Mouse (Mus musculus) monocyte, adult 5-6 weeks (primary cell): ENCODE data around the gene Map3k20. TPM values are rescaled to one million over a fixed set of nuclear protein-coding genes. Genes with fewer than 3 reads are reported as not detected.

Source experiments
- ATAC-seq: fragments of 153-309, 156-312 bp; replicated peaks from 2 replicates; pipeline ENCODE4 v1.8.0; 2017; ENCODE audit warnings: mild to moderate bottlenecking; ENCODE audit not compliant: low TSS enrichment, insufficient number of reproducible peaks, severe bottlenecking, poor library complexity, low FRiP score
- total RNA-seq: library from RNA; stranded (forward); fragments of 200-1000, 200-491, 200-594 nt; gene quantifications from 3 replicates; pipeline ENCODE4 v1.2.3, GENCODE M21; 2017

Gene Map3k20
- total RNA-seq, result 10.5 to 11.9 TPM (median 11.2 TPM) in 3 replicates

DNA sequence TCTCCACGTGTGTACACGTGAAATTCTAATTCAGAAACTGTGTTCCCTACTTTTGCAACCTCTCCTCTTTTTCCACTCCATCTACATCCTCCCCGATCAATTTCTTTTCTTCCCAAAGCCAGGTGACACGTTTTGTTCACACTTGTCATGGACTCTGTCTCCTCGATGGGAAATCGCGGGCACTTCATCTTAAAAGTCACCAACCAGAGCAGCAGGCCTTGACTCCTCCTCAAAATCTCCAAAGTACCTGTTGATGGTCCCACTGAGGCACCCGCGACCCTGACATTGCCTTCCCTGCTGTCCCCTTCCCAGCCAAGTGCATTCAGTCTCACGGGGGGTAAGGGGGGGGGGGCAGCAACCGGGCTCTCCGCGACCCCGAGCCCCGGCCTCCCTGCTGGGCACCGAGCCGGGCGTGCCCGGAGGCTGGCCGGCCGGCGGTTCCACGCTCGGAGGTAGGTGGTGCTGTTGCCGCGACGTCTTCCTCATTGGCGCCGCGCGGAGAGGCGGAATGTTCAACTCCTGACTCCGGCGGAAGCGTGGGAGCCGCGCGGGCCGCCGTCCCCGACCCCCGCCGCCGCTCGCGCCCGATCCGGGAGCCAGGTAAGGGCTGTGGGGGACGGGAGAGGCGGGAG lies at the start of gene Map3k20:
Map3k20 (plus strand) TSS at position 382 of the 632 bp plus-strand sequence.
- peak; percentile 68 for ATAC-seq

DNA sequence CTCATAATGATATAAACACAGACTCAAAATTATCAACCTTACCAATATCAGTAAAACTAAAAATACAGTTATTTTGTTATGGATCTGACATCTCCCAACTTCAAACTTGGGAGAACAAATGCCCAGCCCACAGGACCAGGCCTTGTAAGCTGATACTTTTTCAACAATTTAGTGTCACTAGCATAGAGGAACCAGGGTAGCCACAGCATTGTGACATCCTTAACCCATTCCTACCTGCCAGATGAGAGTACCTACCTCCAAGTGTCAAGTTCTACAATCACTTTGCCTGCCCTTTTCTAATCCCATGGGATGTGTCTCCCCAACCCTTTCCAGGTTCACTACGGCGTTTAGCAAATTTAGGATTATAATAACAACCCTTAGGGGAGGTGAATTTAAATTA lies 47.0 kb upstream of the Map3k20 start:
- ATAC-seq, result peak; percentile 48; the same call in 1 of the 2 replicates

DNA sequence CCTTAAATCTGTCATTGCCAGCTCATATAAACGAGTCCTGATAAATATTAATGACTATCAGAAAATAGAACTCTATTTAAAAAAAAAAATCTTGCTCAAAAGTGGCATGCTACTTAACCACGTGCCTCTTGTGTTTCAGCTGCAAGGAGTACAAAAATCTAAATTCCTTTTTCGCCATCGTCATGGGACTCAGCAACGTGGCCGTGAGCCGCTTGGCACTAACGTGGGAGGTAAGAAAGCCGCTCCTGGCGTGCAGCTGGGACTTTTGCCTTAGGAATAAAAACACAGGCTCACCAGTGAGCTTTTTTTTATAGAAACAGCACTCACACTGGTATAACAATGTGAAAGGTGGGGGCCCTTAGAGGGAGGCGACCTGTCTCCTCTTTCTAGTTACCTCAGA lies 46.5 kb upstream of the Map3k20 start:
- ATAC-seq, result no peak

DNA sequence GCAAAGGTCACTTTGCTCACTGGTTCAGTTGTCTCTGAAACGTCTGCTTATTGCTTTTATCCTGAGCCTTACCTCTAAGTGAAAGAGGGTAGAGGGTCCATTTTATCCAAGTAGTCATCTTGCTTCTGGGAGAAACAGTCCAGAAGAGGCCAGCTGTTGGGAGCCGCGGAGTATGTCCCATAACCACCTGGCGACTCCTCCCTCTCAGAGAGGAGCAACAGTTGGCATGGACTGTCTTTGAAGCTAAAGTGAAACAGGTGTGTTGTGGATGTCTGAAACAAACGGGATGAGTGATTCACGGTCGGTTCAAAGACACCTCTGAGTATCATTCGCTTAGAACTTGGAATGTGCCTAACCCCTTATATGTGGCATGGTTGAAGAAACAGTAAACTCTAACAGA lies 46.0 kb upstream of the Map3k20 start:
- no peak for ATAC-seq

DNA sequence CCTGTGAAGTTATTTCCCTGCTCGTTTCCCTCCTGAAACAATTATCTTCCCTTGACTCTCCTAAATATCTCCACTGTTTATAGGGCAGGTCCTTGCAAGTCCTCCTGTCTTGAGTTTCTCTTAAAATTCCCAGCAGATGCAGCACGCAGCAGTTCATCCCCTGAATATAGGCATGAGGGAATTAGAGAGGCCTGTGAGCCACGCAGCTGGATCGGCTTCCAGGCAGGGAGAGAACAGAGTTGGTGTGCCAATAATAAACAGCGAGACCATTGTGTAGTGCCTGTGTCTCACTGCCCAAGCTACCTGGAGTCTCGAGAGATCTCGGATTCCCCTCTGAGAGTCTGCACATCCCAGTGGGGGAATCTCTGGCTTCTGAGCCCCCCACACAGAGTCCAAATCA lies 45.4 kb upstream of the Map3k20 start:
- ATAC-seq, result no peak

DNA sequence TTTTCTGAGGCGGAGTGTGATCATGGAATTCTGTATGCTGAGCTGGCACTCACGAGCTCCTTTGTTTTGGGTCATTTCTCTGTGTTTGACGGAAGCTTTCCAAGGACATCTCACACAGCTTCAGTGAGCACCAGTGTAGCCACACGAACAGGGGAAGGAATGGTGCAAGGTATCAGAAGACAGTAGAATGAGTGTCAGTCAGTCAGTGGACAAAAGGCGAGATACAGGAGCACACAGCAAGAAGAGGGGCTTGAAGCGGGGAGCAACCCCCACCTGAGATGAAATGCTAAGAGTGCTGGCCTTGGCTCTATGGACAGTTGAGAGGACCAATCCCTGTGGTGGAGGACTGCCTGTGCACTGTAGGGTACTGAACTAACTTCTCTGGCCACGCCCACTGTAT lies 44.7 kb upstream of the Map3k20 start:
- no peak for ATAC-seq

DNA sequence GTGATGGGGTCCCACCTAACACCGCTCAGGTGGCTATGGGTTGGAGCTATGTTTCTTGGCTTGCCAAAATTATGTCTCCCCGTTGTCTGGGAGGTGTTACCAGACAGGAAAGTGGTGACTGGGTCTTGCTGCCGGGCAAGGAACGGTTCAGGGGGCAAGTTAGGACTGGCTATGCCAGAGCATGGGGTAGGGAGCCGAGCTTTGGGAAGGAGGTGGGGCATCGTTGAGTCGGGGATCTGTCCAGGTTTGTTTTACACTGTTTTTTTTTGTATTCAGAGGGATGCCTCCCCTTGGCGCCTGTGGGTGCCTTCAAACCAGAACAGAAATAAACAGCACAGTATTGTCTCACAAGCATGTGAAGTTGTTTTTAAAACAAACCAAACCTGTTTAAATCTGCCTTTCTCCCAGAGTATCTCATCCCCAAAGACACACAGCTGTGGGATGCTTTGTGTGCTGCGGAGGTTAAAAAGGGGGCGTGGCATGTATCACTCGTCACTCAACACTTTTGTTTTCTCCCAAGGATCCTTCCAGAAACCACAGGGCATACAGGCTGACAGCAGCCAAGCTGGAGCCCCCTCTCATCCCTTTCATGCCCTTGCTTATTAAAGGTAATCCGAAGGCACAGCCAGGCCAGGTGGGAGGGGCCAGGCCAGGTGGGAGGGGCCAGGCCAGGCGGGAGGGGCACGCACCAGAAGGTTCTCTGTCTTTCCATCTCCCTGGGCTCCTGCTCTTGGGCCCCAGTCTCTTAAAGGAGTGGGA lies 43.5 kb upstream of the Map3k20 start:
- no peak for ATAC-seq

DNA sequence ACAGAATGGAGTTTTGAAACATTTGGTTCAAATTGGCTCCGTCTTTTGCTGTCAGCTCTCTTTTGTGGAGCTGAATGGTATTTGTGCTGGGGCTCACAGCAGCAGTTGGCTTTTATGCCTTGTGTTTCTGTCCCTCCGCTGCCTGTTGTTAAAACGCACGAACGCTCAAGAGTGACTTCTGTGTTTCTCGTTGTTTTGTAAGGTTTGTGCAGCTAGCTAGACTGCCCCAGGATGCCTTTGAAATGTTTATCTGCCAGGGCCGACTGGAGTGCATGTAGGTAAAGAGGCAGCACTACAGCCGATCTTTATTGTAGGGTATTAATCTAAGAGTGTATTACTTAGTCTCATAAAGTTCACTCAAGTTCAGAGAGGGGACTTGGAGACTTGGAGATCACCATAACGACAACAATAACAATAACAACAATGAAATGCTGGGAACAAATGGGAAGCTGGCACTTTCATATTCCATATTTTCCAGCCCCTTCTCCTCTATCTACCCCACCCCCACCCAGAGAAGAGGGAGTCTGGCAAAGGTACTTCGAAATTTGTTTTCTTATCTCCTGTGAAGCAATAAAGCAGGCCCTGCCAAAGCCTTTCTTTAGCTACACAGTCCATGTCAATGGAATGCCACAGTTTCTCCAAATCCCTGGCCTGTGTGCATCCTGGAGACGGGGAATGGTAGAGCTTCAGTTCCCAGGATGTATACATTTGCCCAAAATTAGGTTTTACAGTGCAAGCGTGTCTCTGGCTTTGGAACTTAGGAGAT lies 42.3 kb upstream of the Map3k20 start:
- ATAC-seq, result no peak

DNA sequence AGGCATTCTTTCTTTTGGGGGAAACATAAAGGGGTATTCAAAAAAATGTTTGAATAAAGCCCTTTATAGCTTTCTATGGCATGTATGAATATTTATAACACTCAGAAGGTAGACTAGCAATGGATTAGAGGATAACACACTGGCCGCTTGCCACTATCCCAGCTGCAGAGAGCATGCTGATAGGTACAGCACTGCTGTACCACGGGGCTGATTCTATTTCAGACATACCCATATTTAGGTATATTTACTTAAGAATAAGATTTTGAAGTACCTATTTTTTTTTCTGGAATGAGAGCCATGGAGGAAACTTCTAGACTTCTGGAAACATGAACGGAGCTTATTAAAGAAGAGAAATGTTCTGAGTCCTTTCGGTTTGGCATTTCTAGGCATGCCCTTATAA lies 39.8 kb upstream of the Map3k20 start:
- ATAC-seq, result no peak

DNA sequence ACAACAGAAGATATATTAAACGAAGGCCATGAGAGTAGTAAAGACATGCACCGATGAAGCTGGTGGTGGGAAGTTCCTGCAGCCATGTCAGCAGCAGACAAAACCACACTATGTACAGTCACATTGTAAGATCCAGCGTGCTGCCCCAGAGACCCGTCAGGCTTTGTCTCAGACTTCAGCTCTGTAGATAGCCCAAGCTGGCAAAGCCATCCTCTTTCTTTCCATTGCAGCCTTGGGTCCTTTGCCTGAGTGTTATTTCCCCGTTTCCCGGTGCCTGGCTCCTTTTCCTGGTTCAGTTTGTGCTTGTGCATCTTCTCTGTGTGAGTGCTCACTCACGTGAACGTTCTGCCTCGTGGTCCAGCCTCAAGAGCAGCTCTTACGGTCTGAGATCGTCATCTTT lies 39.1 kb upstream of the Map3k20 start:
- ATAC-seq, result no peak

DNA sequence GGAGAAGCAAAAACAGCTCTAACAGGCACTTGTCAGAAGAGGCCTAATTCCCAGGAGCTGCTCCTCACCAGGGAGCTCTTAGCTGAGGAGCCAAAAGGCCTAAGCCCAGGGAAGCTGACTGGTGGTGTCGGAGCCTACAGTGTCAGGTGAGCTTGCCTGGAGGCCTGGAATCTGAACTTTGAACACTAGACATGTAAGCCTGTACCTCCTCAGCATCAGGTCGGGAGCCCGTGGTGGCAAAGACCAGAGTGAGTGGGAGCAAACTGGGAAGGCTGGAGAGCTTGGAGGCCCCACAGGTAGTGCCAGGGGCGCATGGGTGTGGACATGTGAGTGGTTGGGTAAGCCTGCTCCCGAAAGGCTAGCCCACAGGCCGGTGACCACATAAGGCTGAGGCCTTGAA lies 37.6 kb upstream of the Map3k20 start:
- ATAC-seq, result no peak

DNA sequence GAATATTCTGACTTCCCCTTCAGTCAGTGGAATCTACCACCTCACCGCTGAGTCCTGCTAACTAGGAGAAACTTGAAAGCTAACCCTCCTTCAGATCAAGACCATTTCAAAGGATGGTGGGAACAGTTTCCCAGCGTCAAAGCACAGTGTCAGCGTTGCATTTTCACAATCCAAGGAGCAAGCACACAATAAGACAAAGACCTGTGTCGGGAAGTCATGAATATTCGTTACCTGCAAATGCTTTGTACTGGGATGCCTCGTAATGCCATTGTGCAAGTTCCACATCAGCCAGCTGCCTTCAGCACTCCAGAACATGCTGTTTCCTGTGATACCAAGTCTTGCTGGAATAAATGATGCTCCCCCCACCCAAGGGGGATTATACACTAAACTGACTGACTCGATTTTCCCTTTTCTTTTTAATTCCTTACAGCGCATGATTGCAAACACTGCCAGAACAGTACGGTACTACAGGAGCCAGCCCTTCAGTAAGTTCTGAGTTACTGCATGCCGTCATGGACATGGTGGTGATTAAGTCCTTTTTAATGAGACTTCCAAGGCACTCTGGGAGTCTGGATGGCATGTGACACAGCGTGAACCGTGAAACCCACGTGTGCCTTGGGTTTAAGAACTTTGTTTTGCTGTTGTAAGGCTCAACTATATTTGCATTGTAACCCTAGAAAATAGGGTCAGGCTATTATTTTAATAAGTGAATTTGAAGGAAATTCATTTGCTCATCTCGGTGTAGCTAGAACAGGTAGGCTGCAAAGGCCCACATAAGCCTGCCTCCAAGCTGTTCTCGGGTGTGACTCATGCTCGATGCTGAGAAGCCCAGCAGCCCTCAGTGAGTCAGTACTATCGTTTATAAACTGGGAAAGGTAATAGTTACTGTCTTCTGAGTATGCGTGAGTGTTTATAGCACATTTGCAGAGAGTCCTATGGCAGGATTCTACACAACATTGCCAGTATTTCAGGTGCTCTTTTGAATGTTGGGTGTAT lies 32.6 kb upstream of the Map3k20 start:
- ATAC-seq, result no peak

DNA sequence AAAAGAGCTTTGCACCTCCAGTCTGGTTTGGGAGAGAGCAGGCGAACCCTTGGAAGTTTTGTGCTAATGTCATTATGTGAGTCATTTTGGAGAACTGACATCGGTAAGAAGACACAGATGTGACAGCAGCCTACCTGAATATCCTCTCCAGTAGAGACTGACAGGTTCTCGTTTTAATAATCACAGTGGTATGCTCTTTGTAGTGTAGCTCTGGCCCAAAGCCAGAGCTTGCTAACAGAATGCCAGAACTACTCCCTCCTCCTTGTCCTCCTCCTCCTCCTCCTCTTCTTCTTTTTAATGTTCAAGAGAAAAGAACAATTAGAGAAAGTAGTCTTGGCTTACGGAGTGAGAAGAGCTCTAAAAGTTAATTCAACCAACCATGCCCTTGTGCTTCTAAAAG lies 31.6 kb upstream of the Map3k20 start:
- ATAC-seq, result no peak

DNA sequence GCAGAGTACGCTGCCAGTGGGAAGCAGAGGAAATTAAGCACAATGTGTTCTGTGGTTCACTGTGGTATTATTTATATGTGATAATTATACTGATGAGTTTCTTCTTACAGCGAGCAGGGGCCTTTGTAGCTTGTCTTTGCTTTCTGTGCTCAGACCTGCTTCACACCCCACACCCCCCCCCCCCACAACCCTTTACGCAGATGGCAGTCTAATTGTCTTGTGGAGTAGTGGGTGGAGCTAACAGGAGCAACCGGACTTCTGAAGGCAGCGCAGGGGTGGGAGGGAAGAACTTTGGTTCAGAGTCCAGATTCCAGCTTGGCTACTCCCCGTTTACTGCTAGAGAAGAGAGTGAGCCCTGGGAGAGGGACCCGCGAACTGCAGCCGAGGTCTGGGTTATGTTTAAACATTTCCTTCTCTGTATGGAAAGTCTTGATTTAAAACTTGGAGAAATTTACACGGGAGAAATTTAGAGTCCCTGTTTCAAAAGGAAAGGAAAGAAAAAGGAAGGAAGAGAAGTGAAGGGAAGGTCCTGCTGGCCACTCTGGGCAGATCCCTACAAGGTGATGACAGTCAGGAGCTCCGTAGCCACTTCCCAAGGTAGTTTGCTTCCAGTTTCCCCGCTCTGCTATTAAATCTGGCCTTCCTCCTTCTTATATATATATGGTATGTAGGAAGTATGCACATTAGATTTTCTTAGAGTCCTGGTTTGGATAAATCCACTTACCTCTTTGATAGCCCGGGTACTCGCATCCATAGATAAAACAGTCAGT lies 30.4 kb upstream of the Map3k20 start:
- no peak for ATAC-seq

DNA sequence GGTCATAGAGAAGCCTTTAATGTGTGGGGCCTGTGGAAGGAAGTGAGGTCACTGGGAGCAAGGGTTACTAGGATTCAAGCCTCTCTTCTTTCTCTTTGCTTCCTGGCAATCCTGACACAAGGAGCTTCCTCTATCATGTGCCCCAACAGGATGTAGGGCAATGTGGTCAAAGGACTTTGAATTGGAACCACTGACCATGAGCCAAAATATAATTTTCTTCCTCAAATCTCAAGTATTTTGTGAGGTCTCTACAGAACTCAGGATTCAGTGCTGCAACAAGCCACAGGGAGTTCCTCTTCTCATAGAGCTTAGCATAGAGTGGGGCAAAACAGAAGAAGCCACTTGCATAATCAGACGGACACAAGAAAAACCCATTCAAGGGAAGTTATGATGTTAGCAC lies 24.7 kb upstream of the Map3k20 start:
- peak; percentile 89 for ATAC-seq

DNA sequence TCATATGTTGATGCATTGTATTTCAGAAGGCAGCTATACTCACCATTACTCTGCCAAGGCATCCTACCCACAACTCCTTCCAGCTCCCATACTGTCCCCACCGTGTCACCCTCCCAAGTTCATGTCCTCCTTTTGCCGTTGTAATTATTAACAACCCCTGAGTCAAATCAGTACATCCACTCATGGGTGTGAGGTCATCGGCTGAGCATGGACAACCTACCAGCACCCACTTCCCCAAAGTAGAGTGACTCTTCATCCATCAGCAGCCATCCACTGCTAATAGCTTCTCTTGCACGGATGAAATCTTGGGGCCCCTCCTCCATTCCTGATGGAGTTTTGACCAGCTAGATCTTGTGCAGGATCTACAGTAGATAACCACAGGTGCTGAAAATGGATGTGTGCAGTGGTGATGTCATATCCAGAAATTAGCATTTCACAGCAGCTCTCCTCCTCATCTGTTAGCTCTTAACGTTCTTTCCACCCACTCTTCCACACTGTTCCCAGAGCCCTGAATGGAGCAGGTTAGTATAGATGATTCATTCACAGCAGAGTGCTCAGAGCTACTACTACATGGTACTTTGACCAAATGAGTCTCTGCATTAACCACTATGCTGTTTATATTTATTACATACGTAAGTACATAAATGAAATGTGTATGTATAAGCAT lies 22.5 kb upstream of the Map3k20 start:
- no peak for ATAC-seq

DNA sequence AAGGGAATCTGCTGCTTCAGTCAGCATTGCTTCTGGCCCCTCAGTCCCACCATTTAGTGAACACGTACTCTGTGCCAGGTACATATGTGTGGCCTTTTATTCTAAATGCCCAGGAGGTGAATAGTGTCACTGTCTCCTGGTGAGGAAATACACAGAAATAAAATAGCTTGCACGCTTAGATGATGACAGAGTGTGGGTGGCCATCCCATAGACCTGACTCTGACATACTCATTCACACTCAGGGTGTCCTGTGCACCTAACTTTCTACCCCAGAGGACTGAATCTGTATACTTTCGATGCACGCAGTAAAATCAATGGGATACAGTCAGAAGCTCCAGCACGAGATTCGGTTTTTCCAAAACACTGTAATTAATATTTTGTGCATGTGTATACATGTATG lies 18.0 kb upstream of the Map3k20 start:
- no peak for ATAC-seq
